Mouse (Mus musculus) CH12.LX (cell line): ENCODE results near the gene Krtap10-4. TPM values are rescaled to one million over a fixed set of nuclear protein-coding genes. Genes with fewer than 3 reads are reported as not detected.
"Not testable (repeated sequence)": the region's sequence is repeated elsewhere in the genome, so short reads cannot be mapped to it uniquely, and the experiment has no call there.

Experiments used
- DNase-seq: peaks from one replicate; pipeline ENCODE4 v3.0.0-alpha.2; 2013; ENCODE audit errors: extremely low read depth
- H3K27ac ChIP-seq: 2 replicates; pipeline ENCODE4 v1.5.1; 2012; ENCODE audit warnings: low read depth, mild to moderate bottlenecking, control low read depth, moderate library complexity; ENCODE audit not compliant: insufficient read depth
- H3K27me3 ChIP-seq: replicated peaks from 2 replicates; pipeline ENCODE3; 2012; ENCODE audit warnings: inconsistent platforms
- H3K36me3 ChIP-seq, 2 experiments: replicated peaks in 1 of 2; 2 replicates each; pipeline versions ENCODE3 to v1.6.1; 2012; ENCODE audit warnings: inconsistent platforms in 1 of 2, low read length in 1 of 2, mild to moderate bottlenecking in 1 of 2, mixed read lengths in 1 of 2, moderate library complexity in 1 of 2; ENCODE audit not compliant: control insufficient read depth in 1 of 2, insufficient read depth in 1 of 2
- H3K4me1 ChIP-seq, 2 experiments: 2 replicates each; pipeline ENCODE4 v1.6.1; 2012; ENCODE audit warnings: inconsistent platforms in 1 of 2, moderate library complexity in 1 of 2; ENCODE audit not compliant: insufficient read depth in 2 of 2, control insufficient read depth in 1 of 2
- H3K4me2 ChIP-seq: 2 replicates; pipeline ENCODE4 v1.6.1; 2012; ENCODE audit warnings: low read depth, mild to moderate bottlenecking, control low read depth; ENCODE audit not compliant: poor library complexity, insufficient read depth, severe bottlenecking
- H3K4me3 ChIP-seq, 3 experiments: fragments of 150-350 bp in 1 of 3; sonication (generic) in 1 of 3; replicated peaks in 1 of 3; 2 replicates each; pipeline versions ENCODE3 to v1.5.1; 2011 to 2012; ENCODE audit warnings: low read depth in 2 of 3, low read length in 2 of 3, mild to moderate bottlenecking in 2 of 3, moderate library complexity in 2 of 3, control low read depth in 1 of 3, improper control_type of control experiment in 1 of 3, inconsistent platforms in 1 of 3, mixed read lengths in 1 of 3; ENCODE audit not compliant: poor library complexity in 1 of 3
- H3K79me2 ChIP-seq: replicated peaks from 2 replicates; pipeline ENCODE4 v1.6.1; 2012; ENCODE audit warnings: mild to moderate bottlenecking, moderate library complexity; ENCODE audit not compliant: control insufficient read depth, poor library complexity, insufficient read depth, severe bottlenecking; ENCODE audit errors: extremely low read depth
- H3K9ac ChIP-seq: 2 replicates; pipeline ENCODE4 v1.6.1; 2012; ENCODE audit warnings: low read depth, mild to moderate bottlenecking, control low read depth, moderate library complexity; ENCODE audit not compliant: insufficient read depth
- H3K9me3 ChIP-seq: replicated peaks from 2 replicates; pipeline ENCODE3; 2012; ENCODE audit warnings: low read length, inconsistent platforms, mixed read lengths
- BHLHE40 ChIP-seq: IDR thresholded peaks from 2 replicates; pipeline ENCODE4 v1.6.1; 2011; ENCODE audit warnings: mild to moderate bottlenecking, low read depth, low read length, improper control_type of control experiment
- CHD1 ChIP-seq: IDR thresholded peaks from 2 replicates; pipeline ENCODE4 v1.6.1; 2012; ENCODE audit warnings: low read depth, low read length, improper control_type of control experiment, inconsistent platforms
- CHD2 ChIP-seq: IDR thresholded peaks from 2 replicates; pipeline ENCODE4 v1.6.1; 2011; ENCODE audit warnings: low read length, improper control_type of control experiment
- CTCF ChIP-seq, 2 experiments: IDR thresholded peaks in 1 of 2; conservative IDR thresholded peaks in 1 of 2; 2 replicates each; pipeline ENCODE4 v1.5.1; 2011 to 2012; ENCODE audit warnings: low read depth in 2 of 2, low read length in 2 of 2, improper control_type of control experiment in 1 of 2, inconsistent platforms in 1 of 2, mild to moderate bottlenecking in 1 of 2, moderate library complexity in 1 of 2
- E2F4 ChIP-seq: IDR thresholded peaks from 2 replicates; pipeline ENCODE4 v1.6.1; 2011; ENCODE audit warnings: low read depth, low read length, improper control_type of control experiment; ENCODE audit not compliant: insufficient replicate concordance
- ETS1 ChIP-seq: conservative IDR thresholded peaks from 2 replicates; pipeline ENCODE4 v1.6.1; 2012; ENCODE audit warnings: low read depth, mild to moderate bottlenecking, inconsistent platforms, low read length, improper control_type of control experiment, moderate library complexity
- GABPA ChIP-seq: IDR thresholded peaks from 2 replicates; pipeline ENCODE4 v1.6.1; 2012; ENCODE audit warnings: low read depth, low read length, improper control_type of control experiment, inconsistent platforms; ENCODE audit not compliant: insufficient replicate concordance
- HCFC1 ChIP-seq: IDR thresholded peaks from 2 replicates; pipeline ENCODE4 v1.6.1; 2012; ENCODE audit warnings: low read depth, mild to moderate bottlenecking, inconsistent platforms, low read length, improper control_type of control experiment
- MAFK ChIP-seq: IDR thresholded peaks from 2 replicates; pipeline ENCODE4 v1.6.1; 2011; ENCODE audit warnings: low read length, improper control_type of control experiment; ENCODE audit not compliant: insufficient replicate concordance
- MAZ ChIP-seq: IDR thresholded peaks from 2 replicates; pipeline ENCODE4 v1.6.1; 2012; ENCODE audit warnings: low read depth, mild to moderate bottlenecking, inconsistent platforms, low read length, improper control_type of control experiment, moderate library complexity
- MXI1 ChIP-seq: IDR thresholded peaks from 2 replicates; pipeline ENCODE4 v1.6.1; 2011; ENCODE audit warnings: mild to moderate bottlenecking, low read depth, low read length, improper control_type of control experiment
- MYC ChIP-seq: IDR thresholded peaks from 2 replicates; pipeline ENCODE4 v1.6.1; 2011; ENCODE audit warnings: low read depth, mild to moderate bottlenecking, improper control_type of control experiment, low read length
- NELFE ChIP-seq: IDR thresholded peaks from 2 replicates; pipeline ENCODE4 v1.6.1; 2011; ENCODE audit warnings: low read depth, low read length, improper control_type of control experiment
- NRF1 ChIP-seq: IDR thresholded peaks from 2 replicates; pipeline ENCODE4 v1.6.1; 2014; ENCODE audit warnings: low read depth, mild to moderate bottlenecking, inconsistent platforms, low read length, improper control_type of control experiment, moderate library complexity
- PAX5 ChIP-seq: IDR thresholded peaks from 2 replicates; pipeline ENCODE4 v1.6.1; 2012; ENCODE audit warnings: low read length, inconsistent platforms, mixed read lengths
- POLR2A ChIP-seq: IDR thresholded peaks from 2 replicates; pipeline ENCODE4 v1.6.1; 2011; ENCODE audit warnings: low read depth, mild to moderate bottlenecking, improper control_type of control experiment, low read length
- RAD21 ChIP-seq: IDR thresholded peaks from 2 replicates; pipeline ENCODE4 v1.6.1; 2011; ENCODE audit warnings: low read depth, mild to moderate bottlenecking, low read length, improper control_type of control experiment, moderate library complexity
- RCOR1 ChIP-seq: conservative IDR thresholded peaks from 2 replicates; pipeline ENCODE4 v1.6.1; 2012; ENCODE audit warnings: low read depth, mild to moderate bottlenecking, inconsistent platforms, low read length, improper control_type of control experiment
- TBP ChIP-seq: conservative IDR thresholded peaks from 2 replicates; pipeline ENCODE4 v1.6.1; 2011; ENCODE audit warnings: low read depth, low read length, improper control_type of control experiment
- UBTF ChIP-seq: IDR thresholded peaks from 2 replicates; pipeline ENCODE4 v1.6.1; 2012; ENCODE audit warnings: low read depth, mild to moderate bottlenecking, inconsistent platforms, low read length, improper control_type of control experiment, moderate library complexity
- USF1 ChIP-seq: IDR thresholded peaks from 2 replicates; pipeline ENCODE4 v1.6.1; 2014; ENCODE audit warnings: low read depth, mild to moderate bottlenecking, inconsistent platforms, low read length, improper control_type of control experiment
- USF2 ChIP-seq: conservative IDR thresholded peaks from 2 replicates; pipeline ENCODE4 v1.6.1; 2011; ENCODE audit warnings: low read depth, low read length, improper control_type of control experiment
- ZC3H11A ChIP-seq: IDR thresholded peaks from 2 replicates; pipeline ENCODE4 v1.6.1; 2012; ENCODE audit warnings: low read depth, mild to moderate bottlenecking, inconsistent platforms, low read length, improper control_type of control experiment
- ZKSCAN1 ChIP-seq: IDR thresholded peaks from 2 replicates; pipeline ENCODE4 v1.6.1; 2012; ENCODE audit warnings: low read depth, inconsistent platforms, low read length, improper control_type of control experiment, borderline replicate concordance
- ZMIZ1 ChIP-seq: IDR thresholded peaks from 2 replicates; pipeline ENCODE4 v1.6.1; 2012; ENCODE audit warnings: low read depth, mild to moderate bottlenecking, inconsistent platforms, low read length, improper control_type of control experiment
- dilution Hi-C: fragments of 300-500 bp; cut with MboI; formaldehyde crosslinking; loops from 2 replicates; pipeline ENCODE4 v1.14.3; 2020; ENCODE audit warnings: low sequenced_read_pairs; ENCODE audit not compliant: extremely low pct_unique_long_range_greater_than_20kb, extremely low pct_ligation_motif_present
- in situ Hi-C: fragments of 300-500 bp; cut with MboI; formaldehyde crosslinking; loops from 3 replicates; pipeline ENCODE4 v1.14.3; 2019; ENCODE audit warnings: low sequenced_read_pairs, low pct_ligation_motif_present, low pct_unique_long_range_greater_than_20kb, mixed read lengths
- polyA plus RNA-seq: library from polyadenylated mRNA; unstranded; fragments of >175 nt; gene quantifications from 2 replicates; pipeline ENCODE4 v1.2.1, GENCODE M21; 2012; ENCODE audit warnings: low read depth; ENCODE audit not compliant: insufficient read length
- total RNA-seq, 2 experiments: library from RNA; depleted of rRNA; stranded (reverse); fragments of 300-350 nt in 1 of 2; fragments of >200 nt in 1 of 2; gene quantifications; 2 replicates each; pipeline ENCODE4 v1.2.3; 2012 to 2014

Gene Krtap10-4
- total and polyA plus RNA-seq, 3 experiments = not detected

GRCm38 (mm10) chr10:77804095-77804494 is 22.8 kb downstream of the Krtap10-4 start:
- no peak for DNase-seq
- dilution Hi-C loops (no loop called here), in situ Hi-C loops (no loop called here)
- H3K27ac ChIP-seq = no peak overlapping the region
- TF ChIP-seq NRF1 = no peak
- TF ChIP-seq BHLHE40 = no peak
- TF ChIP-seq PAX5 = no peak
- TF ChIP-seq ETS1 = no peak
- no peak for TF ChIP-seq UBTF
- TF ChIP-seq ZKSCAN1 = no peak
- TF ChIP-seq CTCF (conservative IDR thresholded peaks at IDR 0.05 in 1 of 2, IDR thresholded peaks at IDR 0.05 in 1 of 2; ENCODE audit: low read depth in 2 of 2, low read length in 2 of 2) = no peak
- no peak for TF ChIP-seq USF1
- TF ChIP-seq E2F4 = no peak
- TF ChIP-seq NELFE = no peak
- no peak for TF ChIP-seq MYC
- TF ChIP-seq ZMIZ1 = no peak
- TF ChIP-seq ZC3H11A = no peak
- TF ChIP-seq MAZ = no peak
- TF ChIP-seq HCFC1 = no peak
- H3K9ac ChIP-seq = no peak overlapping the region
- H3K9me3 ChIP-seq = peaks cover 4% of the 10 kb centered on the region
- no peaks in the 10 kb centered on the region for H3K79me2 ChIP-seq
- no peaks in the 10 kb centered on the region for H3K36me3 ChIP-seq
- no peaks in the 10 kb centered on the region for H3K4me1 ChIP-seq
- peaks cover 45% of the 10 kb centered on the region for H3K27me3 ChIP-seq
- H3K4me2 ChIP-seq = no peak overlapping the region
- H3K4me3 ChIP-seq = no peak overlapping the region

GRCm38 (mm10) chr10:77798921-77799508 is 27.9 kb downstream of the Krtap10-4 start, which contains the start of gene Gm19668:
TSS of gene Gm19668 (minus strand) at chr10:77799133.
- H3K36me3 ChIP-seq = no peaks in the 10 kb centered on the region
- no peak within 1 kb of the TSS for H3K9ac ChIP-seq
- H3K4me3 ChIP-seq = no peak within 1 kb of the TSS
- in situ Hi-C loops (no loop called here), dilution Hi-C loops (no loop called here)
- no peak within 1 kb of the TSS for H3K4me2 ChIP-seq
- no peak within 1 kb of the TSS for H3K27ac ChIP-seq
- H3K27me3 ChIP-seq = peaks cover 70% of the 10 kb centered on the region
- H3K9me3 ChIP-seq = no peaks in the 10 kb centered on the region
- no peaks in the 10 kb centered on the region for H3K79me2 ChIP-seq
- H3K4me1 ChIP-seq = no peaks in the 10 kb centered on the region
- TF ChIP-seq NRF1 = no peak
- no peak for TF ChIP-seq UBTF
- TF ChIP-seq HCFC1 = no peak
- no peak for TF ChIP-seq CTCF (conservative IDR thresholded peaks at IDR 0.05 in 1 of 2, IDR thresholded peaks at IDR 0.05 in 1 of 2; ENCODE audit: low read depth in 2 of 2, low read length in 2 of 2)
- TF ChIP-seq RAD21 = no peak
- no peak for TF ChIP-seq CHD2
- TF ChIP-seq POLR2A = no peak
- no peak for TF ChIP-seq TBP
- no peak for TF ChIP-seq MYC
- no peak for TF ChIP-seq RCOR1
- TF ChIP-seq MXI1 = no peak
- TF ChIP-seq MAFK = no peak
- TF ChIP-seq ZKSCAN1 = no peak
- TF ChIP-seq GABPA = no peak
- TF ChIP-seq USF2 = no peak
- no peak for TF ChIP-seq ETS1
- no peak for TF ChIP-seq ZC3H11A
- TF ChIP-seq BHLHE40 = no peak
- no peak for TF ChIP-seq CHD1
- DNase-seq = no peak

- dilution Hi-C loops, in situ Hi-C loops: not testable (repeated sequence)
These were observed 28.6 kb downstream of the Krtap10-4 start for GRCm38 (mm10) chr10:77798164-77798920.

More at GRCm38 (mm10) chr10:77798164-77798920, 28.6 kb downstream of the Krtap10-4 start:
- not testable (repeated sequence) for H3K4me1 ChIP-seq, H3K4me3 ChIP-seq, DNase-seq, H3K9ac ChIP-seq, H3K27ac ChIP-seq, H3K79me2 ChIP-seq, H3K4me2 ChIP-seq, H3K36me3 ChIP-seq, H3K9me3 ChIP-seq
- H3K27me3 ChIP-seq = peaks cover 71% of the 10 kb centered on the region
